Mouse (Mus musculus): ENCODE measurements around the gene Camkmt. TPM values are rescaled to one million over a fixed set of nuclear protein-coding genes. Genes with fewer than 3 reads are reported as not detected.

Camkmt gene
- total and polyA plus RNA-seq, 3 experiments = 1.6 to 5.9 TPM; not detected in 1

DNA sequence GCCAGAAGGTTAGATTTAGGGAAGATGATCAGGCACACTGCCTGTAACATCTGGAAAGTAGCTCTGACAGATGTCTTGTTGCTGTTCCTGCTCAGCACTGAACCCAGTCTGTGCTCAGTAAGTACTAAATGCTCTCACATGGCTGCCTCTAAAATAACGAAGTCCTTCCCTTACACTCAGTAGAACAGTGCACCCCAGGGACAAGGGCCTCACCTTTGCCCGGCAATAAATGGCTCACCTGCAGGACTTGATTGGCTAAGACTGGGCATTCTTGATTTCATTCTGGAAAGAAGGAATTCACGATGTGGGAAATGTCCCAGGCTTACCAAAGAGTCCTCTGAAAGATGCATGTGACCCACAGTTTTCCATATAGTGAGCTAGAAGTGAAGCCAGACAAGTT, 51.3 kb downstream of the Camkmt start:
- Histone ChIP-seq H3K4me1 (ENCODE audit: control insufficient read depth in 1 of 2, insufficient read depth in 2 of 2, low read length in 2 of 2) (no peaks in the 10 kb centered on the region), H3K9me3 (replicated peaks; ENCODE audit: insufficient read depth, low read length) (no peaks in the 10 kb centered on the region), H3K27me3 (ENCODE audit: control insufficient read depth in 1 of 2, insufficient read depth in 2 of 2, low read length in 2 of 2) (no peaks in the 10 kb centered on the region), H3K4me3 (ENCODE audit: control insufficient read depth in 1 of 2, insufficient read depth in 1 of 2, low read depth in 2 of 2, low read length in 2 of 2) (no peak overlapping the region), H3K9ac (ENCODE audit: control insufficient read depth, low read depth, low read length, poor library complexity, severe bottlenecking) (no peak overlapping the region), H3K36me3 (ENCODE audit: control insufficient read depth in 1 of 2, insufficient read depth in 2 of 2, low read length in 2 of 2) (peaks cover 0 to 2% of the 10 kb centered on the region in 2 experiments; a peak in 1 of 4 replicates), H3K79me2 (ENCODE audit: control insufficient read depth, insufficient read depth, low read length, poor library complexity) (no peaks in the 10 kb centered on the region), H3K27ac (ENCODE audit: control insufficient read depth, low read depth, low read length) (no peak overlapping the region)
- TF ChIP-seq NRF1 (IDR thresholded peaks at IDR 0.05; ENCODE audit: insufficient read depth, low read depth, low read length, poor library complexity, severe bottlenecking) (no peak), MAFK (IDR thresholded peaks at IDR 0.05; ENCODE audit: borderline replicate concordance, low read depth, low read length) (no peak), SIN3A (IDR thresholded peaks at IDR 0.05; ENCODE audit: low read length) (no peak), ZMIZ1 (IDR thresholded peaks at IDR 0.05; ENCODE audit: low read depth, low read length) (no peak), ETS1 (IDR thresholded peaks at IDR 0.05; ENCODE audit: low read depth, low read length) (no peak), ELF1 (IDR thresholded peaks at IDR 0.05; ENCODE audit: low read depth, low read length) (no peak)
- DNase-seq (ENCODE audit: low read depth, low spot score) = no peak

DNA sequence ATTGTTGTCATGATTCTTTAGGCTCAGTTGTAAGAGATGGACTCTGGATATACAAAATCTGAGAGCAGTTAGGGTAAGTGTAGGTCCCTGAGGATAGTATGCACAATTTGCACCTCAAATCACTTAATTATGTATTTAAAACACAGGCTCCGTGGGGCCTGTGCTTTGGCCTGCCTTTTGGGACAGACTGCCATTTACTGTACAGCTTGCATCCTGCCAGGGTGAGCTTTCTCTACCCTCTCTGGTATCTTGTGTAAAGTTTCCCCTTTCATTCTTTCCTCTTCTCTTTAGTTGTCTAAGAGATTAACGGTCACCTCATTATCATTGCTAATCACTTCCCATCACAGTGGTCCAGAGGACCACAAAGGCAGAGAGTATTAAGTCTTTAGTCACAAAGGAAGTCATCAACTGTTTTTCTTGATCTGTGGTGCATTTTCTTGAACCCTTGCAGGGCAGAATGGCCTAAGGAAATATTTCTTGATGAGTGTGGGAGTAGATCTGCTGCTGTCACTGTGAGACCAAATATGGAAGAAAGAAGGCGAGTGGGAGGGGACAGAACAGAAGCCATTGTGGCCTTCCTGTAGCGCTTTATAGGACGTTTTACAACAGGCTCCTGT, 52.3 kb downstream of the Camkmt start:
- Histone ChIP-seq H3K9me3 (replicated peaks; ENCODE audit: insufficient read depth, low read length) (no peaks in the 10 kb centered on the region), H3K9ac (ENCODE audit: control insufficient read depth, low read depth, low read length, poor library complexity, severe bottlenecking) (no peak overlapping the region), H3K4me3 (ENCODE audit: control insufficient read depth in 1 of 2, insufficient read depth in 1 of 2, low read depth in 2 of 2, low read length in 2 of 2) (no peak overlapping the region), H3K27ac (ENCODE audit: control insufficient read depth, low read depth, low read length) (no peak overlapping the region), H3K36me3 (ENCODE audit: control insufficient read depth in 1 of 2, insufficient read depth in 2 of 2, low read length in 2 of 2) (peaks cover 0 to 2% of the 10 kb centered on the region in 2 experiments; a peak in 1 of 4 replicates), H3K4me1 (ENCODE audit: control insufficient read depth in 1 of 2, insufficient read depth in 2 of 2, low read length in 2 of 2) (no peaks in the 10 kb centered on the region), H3K79me2 (ENCODE audit: control insufficient read depth, insufficient read depth, low read length, poor library complexity) (no peaks in the 10 kb centered on the region), H3K27me3 (ENCODE audit: control insufficient read depth in 1 of 2, insufficient read depth in 2 of 2, low read length in 2 of 2) (no peaks in the 10 kb centered on the region)
- peak; percentile 9 for DNase-seq (ENCODE audit: low read depth, low spot score)
- TF ChIP-seq CHD2 (IDR thresholded peaks at IDR 0.05; ENCODE audit: low read length) (no peak), MAZ (IDR thresholded peaks at IDR 0.05; ENCODE audit: low read depth, low read length) (no peak), JUND (IDR thresholded peaks at IDR 0.05; ENCODE audit: low read depth, low read length) (no peak), GATA1 (IDR thresholded peaks at IDR 0.05; ENCODE audit: low read depth, low read length) (no peak), KAT2A (conservative IDR thresholded peaks at IDR 0.05; ENCODE audit: low read depth, low read length) (no peak), NELFE (IDR thresholded peaks at IDR 0.05; ENCODE audit: low read depth, low read length) (no peak), ETS1 (IDR thresholded peaks at IDR 0.05; ENCODE audit: low read depth, low read length) (no peak), ELF1 (IDR thresholded peaks at IDR 0.05; ENCODE audit: low read depth, low read length) (no peak), SIN3A (IDR thresholded peaks at IDR 0.05; ENCODE audit: low read length) (no peak), TCF12 (IDR thresholded peaks at IDR 0.05; ENCODE audit: low read depth, low read length) (no peak), SMC3 (IDR thresholded peaks at IDR 0.05; ENCODE audit: low read depth, low read length) (no peak), MYC (IDR thresholded peaks at IDR 0.05; ENCODE audit: low read depth, low read length) (no peak), CTCF (IDR thresholded peaks at IDR 0.05 in 2 of 3, conservative IDR thresholded peaks at IDR 0.05 in 1 of 3; ENCODE audit: control insufficient read depth in 1 of 3, insufficient read depth in 1 of 3, low read depth in 2 of 3, low read length in 3 of 3, poor library complexity in 1 of 3, severe bottlenecking in 1 of 3) (no peak), MAFK (IDR thresholded peaks at IDR 0.05; ENCODE audit: borderline replicate concordance, low read depth, low read length) (no peak), RCOR1 (IDR thresholded peaks at IDR 0.05; ENCODE audit: low read depth, low read length) (no peak), CHD1 (IDR thresholded peaks at IDR 0.05; ENCODE audit: low read depth, low read length) (no peak), HCFC1 (IDR thresholded peaks at IDR 0.05; ENCODE audit: low read depth, low read length) (no peak), POLR2A (IDR thresholded peaks at IDR 0.05; ENCODE audit: control insufficient read depth in 1 of 2, insufficient read depth in 1 of 2, low read depth in 1 of 2, low read length in 2 of 2, poor library complexity in 1 of 2) (no peak)
